Mouse (Mus musculus) cerebellum, adult 11 months (tissue): ENCODE measurements around the gene Lama5.
"Not testable (repeated sequence)": the region's sequence is repeated elsewhere in the genome, so short reads cannot be mapped to it uniquely, and the experiment has no call there.

Source experiments
- DNase-seq: peaks from one replicate; pipeline ENCODE4 v3.0.0; 2022

The Lama5 gene

GRCm38 (mm10) chr2:180225762-180226378 lies at the start of gene Lama5:
Lama5 (minus strand) TSS chr2:180225859.
- peak; percentile 24 for DNase-seq

- no peak for DNase-seq
Measured at GRCm38 (mm10) chr2:180274523-180274922, 48.9 kb upstream of the Lama5 start.

- DNase-seq: peak; percentile 89
Measured at GRCm38 (mm10) chr2:180273394-180274244, 48.0 kb upstream of the Lama5 start, which contains the start of gene Cables2. Cables2 (minus strand) TSS chr2:180273496.

- peak; percentile 56 for DNase-seq
Measured at GRCm38 (mm10) chr2:180272884-180273321, 47.2 kb upstream of the Lama5 start.

GRCm38 (mm10) chr2:180271804-180272395 lies 46.2 kb upstream of the Lama5 start:
- no peak for DNase-seq

- no peak for DNase-seq
Measured at GRCm38 (mm10) chr2:180270537-180271255, 45.0 kb upstream of the Lama5 start.

GRCm38 (mm10) chr2:180269329-180269728 lies 43.7 kb upstream of the Lama5 start:
- DNase-seq: no peak

- DNase-seq: no peak
Measured at GRCm38 (mm10) chr2:180267955-180268354, 42.3 kb upstream of the Lama5 start.

GRCm38 (mm10) chr2:180262891-180263290 lies 37.2 kb upstream of the Lama5 start:
- no peak for DNase-seq

GRCm38 (mm10) chr2:180262441-180262840 lies 36.8 kb upstream of the Lama5 start:
- DNase-seq: no peak

- no peak for DNase-seq
Measured at GRCm38 (mm10) chr2:180261901-180262300, 36.2 kb upstream of the Lama5 start.

- no peak for DNase-seq
Measured at GRCm38 (mm10) chr2:180260610-180261480, 35.2 kb upstream of the Lama5 start.

GRCm38 (mm10) chr2:180259826-180260609 lies 34.4 kb upstream of the Lama5 start:
- not testable (repeated sequence) for DNase-seq

GRCm38 (mm10) chr2:180258951-180259484 lies 33.4 kb upstream of the Lama5 start:
- DNase-seq: not testable (repeated sequence)

- no peak for DNase-seq
Measured at GRCm38 (mm10) chr2:180257963-180258865, 32.6 kb upstream of the Lama5 start.

GRCm38 (mm10) chr2:180257001-180257521 lies 31.4 kb upstream of the Lama5 start, which contains the start of gene Rps21:
Rps21 (plus strand) TSS chr2:180257377.
- DNase-seq: peak; percentile 95

GRCm38 (mm10) chr2:180256296-180257000 lies 30.8 kb upstream of the Lama5 start:
- DNase-seq: no peak

GRCm38 (mm10) chr2:180255701-180256100 lies 30.0 kb upstream of the Lama5 start:
- DNase-seq: no peak
